Mouse (Mus musculus) gastrocnemius, adult 8-10 months (tissue): ENCODE measurements at regions not wholly inside any gene's neighbourhood (a gene's known extent, or its start where the extent isn't known, plus 50 kb on each side); places are given as distances from the start of the nearest gene placed in this dataset.
A peak's percentile ranks its signal among the peaks of the same experiment; 100 is the strongest.

ENCODE experiments used
- DNase-seq, 2 experiments: peaks; one replicate each; pipeline ENCODE4 v3.0.0; 2022; ENCODE audit warnings: low spot score in 2 of 2

DNA sequence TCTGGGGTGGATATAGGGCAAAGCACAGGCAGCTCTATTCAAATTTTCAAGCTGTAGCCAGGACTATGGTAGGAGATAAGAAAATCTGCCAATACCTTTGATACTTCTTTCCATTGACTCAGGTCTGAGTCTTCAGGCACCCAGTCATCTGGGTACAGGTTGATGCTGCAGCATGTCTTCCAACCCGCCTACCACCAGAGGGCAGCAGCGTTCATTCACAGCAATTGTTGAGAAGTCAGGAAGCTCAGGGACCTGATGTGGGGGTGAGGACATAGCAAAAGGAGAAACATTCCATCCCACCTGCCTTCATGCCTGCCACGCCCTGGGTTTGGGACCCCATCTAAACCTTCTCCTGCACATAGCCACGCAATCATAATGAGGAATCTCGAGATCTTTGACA is 118.2 kb upstream of the Gm21876 start:
- no peak for DNase-seq

DNA sequence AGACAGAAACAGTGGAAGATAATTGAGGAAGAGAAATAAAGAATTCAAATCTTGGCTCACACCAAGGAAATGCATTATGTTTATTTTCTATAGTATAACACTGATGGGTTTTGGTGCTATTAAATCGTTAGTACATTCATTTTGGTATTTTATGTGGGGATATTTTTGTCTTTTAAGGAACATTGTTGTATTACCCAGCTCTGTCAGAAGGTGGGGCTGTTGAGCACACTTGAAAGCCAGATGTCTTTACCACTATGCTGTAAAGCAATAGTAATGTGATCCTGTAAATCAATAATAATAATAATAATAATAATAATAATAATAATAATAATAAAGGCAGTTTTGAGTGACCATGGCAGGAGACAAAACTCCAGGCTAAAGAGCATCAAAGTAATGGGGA is 120.0 kb upstream of the Gm21876 start:
- no peak for DNase-seq

DNA sequence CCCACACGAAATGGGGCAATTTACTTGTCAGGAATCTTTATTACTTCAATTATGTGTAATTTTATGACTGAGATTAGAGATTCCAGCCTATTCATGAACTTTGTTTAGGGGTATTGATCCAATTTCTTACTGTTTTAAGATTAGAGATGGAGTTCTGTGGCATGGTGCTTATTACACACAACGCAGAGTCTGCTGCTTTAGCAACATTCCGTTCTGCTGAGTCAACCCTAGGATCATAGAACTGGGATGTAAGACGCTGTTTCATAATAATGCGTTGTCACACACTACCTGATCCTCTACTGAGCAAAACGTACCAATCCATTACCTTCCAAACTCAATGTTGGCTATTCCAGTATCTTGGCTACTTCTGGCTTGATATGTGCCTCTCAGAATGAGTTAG is 121.9 kb upstream of the Gm21876 start:
- DNase-seq = no peak

DNA sequence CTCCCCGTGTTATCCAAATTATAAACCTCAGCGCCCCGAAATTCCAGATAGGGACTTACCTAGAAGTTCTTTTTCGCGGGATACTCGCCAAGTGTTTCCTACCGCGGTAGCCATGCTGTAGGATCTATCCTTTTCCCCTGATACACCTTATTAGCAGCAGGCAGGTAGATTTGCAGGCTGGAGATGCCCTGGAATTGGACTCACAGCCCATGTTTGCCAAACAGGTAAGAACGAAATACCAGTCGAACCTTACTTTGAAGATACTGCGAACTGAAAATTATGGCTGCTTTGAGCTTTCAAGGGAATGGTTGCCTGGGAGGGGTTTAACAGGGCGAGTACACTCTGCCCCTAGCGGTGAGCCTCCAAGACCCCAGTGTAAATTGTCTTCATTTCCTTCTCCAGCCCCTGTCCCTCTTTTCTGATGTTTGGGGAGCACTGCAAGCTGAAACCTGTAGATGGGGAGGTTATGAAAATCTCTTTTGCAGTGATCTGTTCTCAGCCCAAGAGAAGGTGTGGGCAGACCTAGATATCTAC is 149.8 kb upstream of the Agtr2 start:
- no peak for DNase-seq

DNA sequence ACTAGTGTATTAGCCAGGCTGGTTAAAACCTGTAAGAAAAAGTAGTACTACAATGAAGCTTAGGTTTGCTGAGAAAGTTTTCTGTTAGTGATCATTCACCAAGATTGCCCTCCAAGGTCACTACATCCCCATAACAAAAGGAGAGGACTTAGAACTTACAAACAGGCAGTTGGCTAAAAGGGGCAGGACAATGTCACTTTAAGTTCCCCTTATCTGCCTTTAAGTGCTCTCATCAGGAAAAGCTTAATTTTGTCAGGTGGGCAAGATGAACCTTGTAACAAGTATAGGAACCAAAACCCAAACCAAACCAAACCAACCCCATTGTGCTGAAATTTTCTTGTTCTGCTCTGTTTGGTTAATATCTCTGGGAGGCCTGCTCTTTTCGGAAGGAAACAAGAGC is 139.9 kb upstream of the Agtr2 start:
- DNase-seq = no peak

DNA sequence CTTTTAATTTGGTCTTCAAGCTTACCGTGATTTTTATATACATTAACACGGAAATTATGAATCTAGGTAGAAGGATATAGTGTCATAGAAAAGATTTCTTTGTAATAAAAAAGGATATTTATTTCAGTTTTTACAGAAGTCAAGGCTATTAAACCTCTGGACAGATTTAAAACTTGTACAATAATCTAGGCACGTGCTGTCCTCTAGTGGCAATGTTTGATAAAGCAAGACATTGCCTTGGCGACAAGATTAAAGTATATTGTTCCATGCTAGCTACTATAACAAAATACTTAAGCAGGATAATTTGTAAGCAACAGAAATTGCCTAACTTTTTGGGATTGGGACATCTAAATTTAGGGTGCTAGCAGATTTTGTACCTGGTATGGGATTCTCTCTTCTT is 133.8 kb upstream of the Agtr2 start:
- DNase-seq = no peak

DNA sequence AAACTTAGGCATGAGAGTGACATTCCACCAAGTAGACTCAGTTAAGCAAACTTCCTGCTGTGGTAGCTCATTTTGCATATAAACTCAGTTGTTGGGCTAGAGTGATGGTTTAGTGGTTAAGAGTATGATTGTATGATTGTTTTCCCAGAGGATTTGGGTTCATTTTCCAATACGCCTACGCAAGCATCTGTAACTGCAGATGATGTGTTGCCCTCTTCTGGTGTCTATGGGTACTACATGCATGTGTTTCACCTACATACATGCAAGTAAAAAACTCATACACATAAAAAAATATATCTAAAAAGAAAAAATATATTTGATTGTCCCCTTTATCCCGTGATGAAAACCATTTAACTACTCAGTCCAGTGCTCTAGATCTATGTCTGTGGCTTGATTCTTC is 132.0 kb upstream of the Agtr2 start:
- no peak for DNase-seq

DNA sequence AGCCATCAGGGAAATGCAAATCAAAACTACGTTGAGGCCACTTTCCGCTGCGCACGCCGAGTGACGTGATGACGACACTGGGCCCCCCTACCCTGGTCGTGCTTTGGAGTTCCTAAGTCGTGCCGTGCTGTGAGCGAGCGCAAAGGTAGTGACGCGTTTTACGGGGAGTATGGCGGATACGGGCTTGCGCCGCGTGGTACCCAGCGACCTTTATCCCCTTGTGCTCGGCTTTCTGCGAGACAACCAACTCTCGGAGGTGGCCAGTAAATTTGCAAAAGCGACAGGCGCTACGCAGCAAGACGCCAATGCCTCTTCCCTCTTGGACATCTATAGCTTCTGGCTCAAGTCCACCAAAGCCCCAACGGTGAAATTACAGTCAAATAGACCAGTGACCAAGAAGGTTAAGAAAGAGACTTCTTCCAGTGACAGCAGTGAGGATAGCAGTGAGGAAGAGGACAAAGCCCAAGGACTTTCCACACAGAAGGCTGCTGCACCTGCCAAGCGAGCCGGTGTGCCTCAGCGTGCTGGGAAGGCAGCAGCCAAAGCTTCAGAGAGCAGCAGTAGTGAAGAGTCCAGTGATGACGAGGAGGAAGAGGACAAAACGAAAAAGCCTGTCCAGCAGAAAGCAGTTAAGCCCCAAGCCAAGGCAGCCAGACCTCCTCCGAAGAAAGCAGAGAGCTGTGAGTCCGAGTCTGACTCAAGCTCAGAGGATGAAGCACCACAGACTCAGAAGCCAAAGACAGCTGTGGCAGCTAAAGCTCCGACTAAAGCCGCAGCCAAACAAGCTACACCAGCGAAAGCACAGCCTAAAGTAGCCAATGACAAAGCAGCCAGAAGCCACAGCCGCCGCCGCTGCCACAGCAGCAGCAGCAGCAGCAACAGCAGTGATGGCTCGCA is 123.3 kb upstream of the Agtr2 start:
- no peak for DNase-seq

DNA sequence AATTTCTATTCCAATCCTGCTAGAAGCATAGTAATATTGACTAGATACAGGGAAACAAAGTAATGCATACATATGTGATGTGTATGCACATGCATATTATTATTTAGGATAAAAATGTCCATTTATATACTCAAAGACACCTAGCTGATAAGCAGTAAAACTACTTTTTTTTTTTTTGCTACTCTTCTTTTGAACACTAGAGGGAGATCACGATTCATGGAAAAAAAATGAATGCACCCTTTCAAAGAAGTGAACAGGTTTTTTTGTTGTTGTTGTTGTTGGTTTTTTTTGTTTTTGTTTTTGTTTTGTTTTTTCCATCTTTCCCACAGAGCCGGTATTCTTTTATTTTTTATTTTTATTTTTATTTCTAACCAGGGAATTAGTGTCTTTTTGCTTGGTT is 99.1 kb upstream of the Agtr2 start:
- DNase-seq = no peak

DNA sequence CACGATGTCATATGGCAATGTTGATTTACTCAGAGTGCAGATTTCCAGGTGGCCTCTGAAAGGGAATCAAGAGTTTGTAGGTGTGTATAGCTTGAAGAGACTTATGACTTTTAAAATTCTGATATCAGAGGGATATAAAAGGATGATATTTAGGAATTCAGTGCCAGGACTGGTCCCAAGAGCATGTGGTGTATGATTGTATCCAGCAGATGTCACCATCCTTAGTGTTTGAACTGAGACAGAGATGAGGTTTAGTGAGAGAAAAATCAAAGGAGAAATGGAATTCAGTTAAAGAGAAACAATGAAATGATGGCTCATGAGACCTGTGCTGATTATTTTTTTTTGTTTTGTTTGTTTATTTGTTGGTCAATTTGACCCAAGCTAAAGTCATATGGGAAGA is 94.4 kb upstream of the Agtr2 start:
- DNase-seq = no peak

DNA sequence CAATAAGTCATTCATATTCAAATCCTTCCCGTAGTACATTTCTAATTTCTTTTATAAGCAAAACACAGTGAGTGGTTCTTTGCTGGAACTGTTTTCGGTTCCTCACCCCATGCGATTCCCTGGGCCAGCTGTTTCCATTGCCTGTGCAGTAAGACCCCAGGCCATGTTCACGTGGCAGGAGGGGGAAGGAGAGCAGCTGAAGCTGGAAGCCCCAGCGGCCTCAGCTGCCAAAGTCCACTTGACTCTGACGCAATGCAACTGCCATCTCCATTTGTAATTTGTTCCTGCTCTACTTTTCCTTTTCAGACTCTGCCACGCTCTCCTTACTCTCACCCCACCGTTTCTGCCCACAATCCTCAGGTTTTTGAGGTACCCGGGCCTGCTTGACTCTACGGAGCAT is 91.1 kb upstream of the Agtr2 start:
- peak in 1 of 2 experiments; percentile 8 for DNase-seq

DNA sequence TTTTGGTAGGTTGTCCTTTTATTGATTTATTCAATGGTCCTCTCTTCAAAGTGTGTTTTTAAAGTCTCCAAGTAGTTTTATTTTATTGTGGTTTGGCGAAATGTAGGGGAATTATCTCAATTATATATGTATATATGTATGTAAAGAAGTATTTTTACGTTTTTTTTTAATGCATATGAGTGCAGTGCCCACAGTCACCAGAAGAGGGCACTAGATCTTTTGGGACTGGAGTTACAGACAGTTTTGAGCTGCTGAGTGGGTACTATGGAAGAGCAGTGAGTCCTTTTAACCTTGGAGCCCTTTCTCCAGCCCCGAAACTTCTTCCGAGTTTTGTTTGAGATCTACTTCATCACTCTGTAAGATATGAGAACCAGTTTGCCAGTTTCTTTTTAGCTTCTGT is 59.5 kb upstream of the Agtr2 start:
- DNase-seq = no peak

DNA sequence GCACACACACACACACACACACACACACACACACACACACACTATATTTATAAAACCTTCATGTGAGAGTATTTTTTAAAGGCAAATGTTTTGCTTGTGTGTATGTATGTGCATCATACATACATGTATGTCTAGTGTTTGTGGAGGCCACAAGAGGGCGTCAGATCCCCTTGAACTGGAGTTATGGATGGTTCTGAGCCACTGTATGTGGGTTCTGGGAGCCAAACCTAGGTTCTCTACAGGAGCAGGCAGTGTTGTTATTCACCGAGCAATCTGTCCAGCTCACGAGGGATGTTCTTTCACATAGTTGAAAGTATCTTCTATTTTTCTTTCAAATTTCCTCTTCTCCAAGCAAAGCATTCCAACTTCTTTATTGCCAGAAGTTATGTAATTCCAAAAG is 56.3 kb upstream of the Agtr2 start:
- no peak for DNase-seq

DNA sequence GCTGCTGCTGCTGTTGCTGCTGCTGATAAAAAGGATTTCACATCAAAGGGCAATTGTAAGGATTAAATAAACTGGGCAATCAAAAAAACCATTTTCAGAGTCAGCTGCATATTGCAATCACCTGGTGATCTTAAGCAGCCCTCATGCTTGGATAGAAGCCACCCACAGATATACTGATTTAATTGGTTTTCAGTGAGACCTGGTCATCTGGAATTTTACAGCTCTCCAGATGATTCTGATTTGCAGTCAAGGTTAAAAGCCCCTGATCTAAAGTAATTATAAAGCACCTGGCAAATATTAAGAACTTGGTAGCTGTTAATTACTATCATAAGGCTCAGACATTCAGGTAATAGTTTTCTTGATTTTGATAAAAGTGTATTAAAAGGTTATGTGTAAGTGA is 50.8 kb upstream of the Agtr2 start:
- DNase-seq = no peak
